Mouse (Mus musculus): ENCODE measurements around the gene Prmt2. TPM values are rescaled to one million over a fixed set of nuclear protein-coding genes. Genes with fewer than 3 reads are reported as not detected.

Gene Prmt2
- polyA plus RNA-seq, 2 experiments: 3.8 to 4.3 TPM

- 55% methylated on average over 3 of the region's 3 CpGs for WGBS (ENCODE audit: insufficient replicate concordance)
- TF ChIP-seq CTCF (IDR thresholded peaks at IDR 0.05; ENCODE audit: low read depth): no peak
- TF ChIP-seq EP300 (IDR thresholded peaks at IDR 0.05; ENCODE audit: low read depth): no peak
- Histone ChIP-seq H3K4me3 (ENCODE audit: insufficient read depth in 1 of 2, low read depth in 2 of 2, low read length in 2 of 2) (no peak overlapping the region), H3K36me3 (replicated peaks; ENCODE audit: control insufficient read depth, insufficient read depth, low read depth) (no peaks in the 10 kb centered on the region), H3K4me1 (replicated peaks; ENCODE audit: control insufficient read depth in 2 of 2, insufficient read depth in 2 of 2, low read length in 1 of 2) (no peaks in the 10 kb centered on the region), H3K27ac (no peak overlapping the region), H3K4me2 (ENCODE audit: low read depth) (no peak overlapping the region), H3K9ac (replicated peaks) (no peak overlapping the region), H3K27me3 (ENCODE audit: control insufficient read depth, insufficient read depth, low read length) (no peaks in the 10 kb centered on the region), H3K9me3 (ENCODE audit: control insufficient read depth, low read length) (no peaks in the 10 kb centered on the region)
- DNase-seq (ENCODE audit: low read depth in 3 of 3, low spot score in 3 of 3): no peak
- no peak for ATAC-seq (ENCODE audit: insufficient read depth)
These were observed 36.2 kb downstream of the Prmt2 start for GRCm38 (mm10) chr10:76201416-76201815.

- TF ChIP-seq EP300 (IDR thresholded peaks at IDR 0.05; ENCODE audit: low read depth) (no peak), CTCF (IDR thresholded peaks at IDR 0.05; ENCODE audit: low read depth) (no peak)
- H3K36me3 ChIP-seq (replicated peaks; ENCODE audit: control insufficient read depth, insufficient read depth, low read depth): no peaks in the 10 kb centered on the region
- ATAC-seq (ENCODE audit: insufficient read depth): no peak
- H3K4me1 ChIP-seq (replicated peaks; ENCODE audit: control insufficient read depth in 2 of 2, insufficient read depth in 2 of 2, low read length in 1 of 2): no peaks in the 10 kb centered on the region
- no peak overlapping the region for H3K4me2 ChIP-seq (ENCODE audit: low read depth)
- H3K27me3 ChIP-seq (ENCODE audit: control insufficient read depth, insufficient read depth, low read length): no peaks in the 10 kb centered on the region
- no peak overlapping the region for H3K4me3 ChIP-seq (ENCODE audit: insufficient read depth in 1 of 2, low read depth in 2 of 2, low read length in 2 of 2)
- H3K9me3 ChIP-seq (ENCODE audit: control insufficient read depth, low read length): no peaks in the 10 kb centered on the region
- DNase-seq (ENCODE audit: low read depth in 3 of 3, low spot score in 3 of 3): no peak
- H3K27ac ChIP-seq: no peak overlapping the region
- H3K9ac ChIP-seq (replicated peaks): no peak overlapping the region
- WGBS (ENCODE audit: insufficient replicate concordance): 46% methylated on average over 1 of the region's 1 CpGs
These were observed 49.7 kb downstream of the Prmt2 start for GRCm38 (mm10) chr10:76188010-76188409.

DNA sequence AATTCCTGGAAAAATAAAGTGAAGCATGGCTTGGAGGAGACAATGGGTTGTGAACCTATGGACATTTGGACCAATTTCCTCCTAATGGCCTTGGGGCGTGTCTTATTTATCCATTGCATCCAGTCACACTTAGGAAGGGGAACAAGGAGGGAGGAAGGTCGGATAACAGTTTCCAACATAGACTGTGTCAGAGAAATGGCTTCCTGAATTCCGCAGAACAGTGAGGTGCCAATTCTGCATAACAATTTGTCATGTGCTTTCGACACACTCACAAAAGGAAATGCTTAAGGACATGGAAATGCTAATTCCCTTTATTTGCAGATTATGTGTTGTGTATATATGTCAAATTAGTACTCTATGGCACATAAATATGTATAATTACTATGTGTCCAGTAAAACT is 52.4 kb downstream of the Prmt2 start:
- H3K9me3 ChIP-seq (ENCODE audit: control insufficient read depth, low read length): no peaks in the 10 kb centered on the region
- no peak for ATAC-seq (ENCODE audit: insufficient read depth)
- H3K27ac ChIP-seq: no peak overlapping the region
- no peak for TF ChIP-seq EP300 (IDR thresholded peaks at IDR 0.05; ENCODE audit: low read depth)
- TF ChIP-seq CTCF (IDR thresholded peaks at IDR 0.05; ENCODE audit: low read depth): no peak
- no peaks in the 10 kb centered on the region for H3K4me1 ChIP-seq (replicated peaks; ENCODE audit: control insufficient read depth in 2 of 2, insufficient read depth in 2 of 2, low read length in 1 of 2)
- no peak overlapping the region for H3K4me3 ChIP-seq (ENCODE audit: insufficient read depth in 1 of 2, low read depth in 2 of 2, low read length in 2 of 2)
- DNase-seq (ENCODE audit: low read depth in 3 of 3, low spot score in 3 of 3): no peak
- H3K36me3 ChIP-seq (replicated peaks; ENCODE audit: control insufficient read depth, insufficient read depth, low read depth): no peaks in the 10 kb centered on the region
- no peak overlapping the region for H3K4me2 ChIP-seq (ENCODE audit: low read depth)
- H3K9ac ChIP-seq (replicated peaks): no peak overlapping the region
- H3K27me3 ChIP-seq (ENCODE audit: control insufficient read depth, insufficient read depth, low read length): no peaks in the 10 kb centered on the region
- 64% methylated on average over 4 of the region's 4 CpGs for WGBS (ENCODE audit: insufficient replicate concordance)

GRCm38 (mm10) chr10:76174899-76175298 is 62.8 kb downstream of the Prmt2 start:
- Histone ChIP-seq H3K4me1 (replicated peaks; ENCODE audit: control insufficient read depth in 2 of 2, insufficient read depth in 2 of 2, low read length in 1 of 2) (no peaks in the 10 kb centered on the region), H3K27ac (no peak overlapping the region), H3K4me2 (ENCODE audit: low read depth) (no peak overlapping the region), H3K36me3 (replicated peaks; ENCODE audit: control insufficient read depth, insufficient read depth, low read depth) (no peaks in the 10 kb centered on the region), H3K27me3 (ENCODE audit: control insufficient read depth, insufficient read depth, low read length) (no peaks in the 10 kb centered on the region), H3K4me3 (ENCODE audit: insufficient read depth in 1 of 2, low read depth in 2 of 2, low read length in 2 of 2) (no peak overlapping the region), H3K9ac (replicated peaks) (no peak overlapping the region), H3K9me3 (ENCODE audit: control insufficient read depth, low read length) (no peaks in the 10 kb centered on the region)
- DNase-seq (ENCODE audit: low read depth in 3 of 3, low spot score in 3 of 3) (no peak), ATAC-seq (ENCODE audit: insufficient read depth) (no peak)
- WGBS (ENCODE audit: insufficient replicate concordance): 37% methylated on average over 2 of the region's 2 CpGs
- TF ChIP-seq EP300 (IDR thresholded peaks at IDR 0.05; ENCODE audit: low read depth) (no peak), CTCF (IDR thresholded peaks at IDR 0.05; ENCODE audit: low read depth) (no peak)

- no peaks in the 10 kb centered on the region for H3K27me3 ChIP-seq (ENCODE audit: control insufficient read depth, insufficient read depth, low read length)
- no peak for TF ChIP-seq EP300 (IDR thresholded peaks at IDR 0.05; ENCODE audit: low read depth)
- TF ChIP-seq CTCF (IDR thresholded peaks at IDR 0.05; ENCODE audit: low read depth): no peak
- H3K27ac ChIP-seq: no peak overlapping the region
- 44% methylated on average over 1 of the region's 1 CpGs for WGBS (ENCODE audit: insufficient replicate concordance)
- DNase-seq (ENCODE audit: low read depth in 3 of 3, low spot score in 3 of 3) (no peak), ATAC-seq (ENCODE audit: insufficient read depth) (no peak)
- no peak overlapping the region for H3K9ac ChIP-seq (replicated peaks)
- H3K4me3 ChIP-seq (ENCODE audit: insufficient read depth in 1 of 2, low read depth in 2 of 2, low read length in 2 of 2): no peak overlapping the region
- H3K36me3 ChIP-seq (replicated peaks; ENCODE audit: control insufficient read depth, insufficient read depth, low read depth): no peaks in the 10 kb centered on the region
- no peaks in the 10 kb centered on the region for H3K4me1 ChIP-seq (replicated peaks; ENCODE audit: control insufficient read depth in 2 of 2, insufficient read depth in 2 of 2, low read length in 1 of 2)
- H3K9me3 ChIP-seq (ENCODE audit: control insufficient read depth, low read length): no peaks in the 10 kb centered on the region
- H3K4me2 ChIP-seq (ENCODE audit: low read depth): no peak overlapping the region
These were observed 79.7 kb downstream of the Prmt2 start for GRCm38 (mm10) chr10:76158009-76158408.

Measured in liver, embryonic 14.5 days (tissue).